Mouse (Mus musculus) midbrain, postnatal 0 days (tissue): ENCODE measurements around the gene Map3k12. TPM values are rescaled to one million over a fixed set of nuclear protein-coding genes. Genes with fewer than 3 reads are reported as not detected.

Experiments
- ATAC-seq: fragments of 200-750 bp; cut with Nextera tagmentation; 2 replicates; pipeline ENCODE4 v1.8.0; 2017; ENCODE audit warnings: moderate number of reproducible peaks, mild to moderate bottlenecking, moderate TSS enrichment, moderate library complexity; ENCODE audit not compliant: low FRiP score
- DNase-seq: peaks from one replicate; pipeline ENCODE4 v3.0.0-alpha.2; 2015; ENCODE audit warnings: low spot score
- H3K27ac ChIP-seq: fragments of 300-500 bp; sonication (generic); 2 replicates; pipeline ENCODE4 v1.5.1; 2014; ENCODE audit warnings: low read depth, mild to moderate bottlenecking, low read length, mixed read lengths
- H3K27me3 ChIP-seq: fragments of 300-500 bp; sonication (generic); 2 replicates; pipeline ENCODE4 v1.6.1; 2014; ENCODE audit warnings: low read length, control low read depth, mixed read lengths; ENCODE audit not compliant: insufficient read depth
- H3K36me3 ChIP-seq: fragments of 300-500 bp; sonication (generic); 2 replicates; pipeline ENCODE4 v1.6.1; 2014; ENCODE audit warnings: low read length, control low read depth, mixed read lengths; ENCODE audit not compliant: insufficient read depth
- H3K4me1 ChIP-seq: fragments of 300-500 bp; sonication (generic); 2 replicates; pipeline ENCODE4 v1.6.1; 2014; ENCODE audit warnings: mild to moderate bottlenecking, control low read depth, antibody characterized with exemption, low read length, mixed read lengths; ENCODE audit not compliant: insufficient read depth
- H3K4me2 ChIP-seq: fragments of 300-500 bp; sonication (generic); 2 replicates; pipeline ENCODE4 v1.6.1; 2014; ENCODE audit warnings: low read depth, mild to moderate bottlenecking, low read length, mixed read lengths; ENCODE audit not compliant: poor library complexity, severe bottlenecking
- H3K4me3 ChIP-seq: fragments of 300-500 bp; sonication (generic); 2 replicates; pipeline ENCODE4 v1.5.1; 2014; ENCODE audit warnings: low read depth, mild to moderate bottlenecking, low read length, moderate library complexity
- H3K9ac ChIP-seq: fragments of 300-500 bp; sonication (generic); replicated peaks from 2 replicates; pipeline ENCODE4 v1.6.1; 2014; ENCODE audit warnings: mild to moderate bottlenecking, low read length, moderate library complexity, mixed read lengths; ENCODE audit not compliant: poor library complexity, severe bottlenecking
- H3K9me3 ChIP-seq: fragments of 300-500 bp; sonication (generic); 2 replicates; pipeline ENCODE4 v1.6.1; 2016; ENCODE audit warnings: low read length, control low read depth
- CTCF ChIP-seq: IDR thresholded peaks from 2 replicates; pipeline ENCODE4 v1.5.1; 2016; ENCODE audit warnings: antibody characterized with exemption, mild to moderate bottlenecking
- WGBS: fragments of 180-500 bp; shearing (Covaris S2); extraction: QIAGEN DNeasy Blood & Tissue Kit; methylation state at CpG from one replicate; pipeline ENCODE4 v1.1.7; 2014; 5-methylcytosine and 5-hydroxymethylcytosine counted together
- polyA plus RNA-seq: library from polyadenylated mRNA; unstranded; fragments of >200 nt; fragmentation: Nextera tagmentation; extraction: Ambion mirVana; gene quantifications from 2 replicates; pipeline ENCODE4 v1.2.1, GENCODE M21; 2015
- total RNA-seq: library from RNA; depleted of rRNA; stranded (reverse); fragments of >200 nt; gene quantifications from 2 replicates; pipeline ENCODE4 v1.2.3, GENCODE M21; 2014

Gene Map3k12
- total and polyA plus RNA-seq, 2 experiments from 2014 or later, result 49.7 to 73.3 TPM

- TF ChIP-seq CTCF, result no peak
- peaks cover 13% of the 10 kb centered on the region for H3K36me3 ChIP-seq
- 98% methylated on average over 5 of the region's 5 CpGs for WGBS
- DNase-seq (no peak), ATAC-seq (no peak)
- no peak overlapping the region for H3K27ac ChIP-seq
- H3K27me3 ChIP-seq, result no peaks in the 10 kb centered on the region
- no peaks in the 10 kb centered on the region for H3K9me3 ChIP-seq
- no peak overlapping the region for H3K4me3 ChIP-seq
- no peaks in the 10 kb centered on the region for H3K4me1 ChIP-seq
- H3K9ac ChIP-seq, result no peak overlapping the region
- H3K4me2 ChIP-seq, result no peak overlapping the region
Observed at GRCm38 (mm10) chr15:102552599-102552998, 35.7 kb upstream of the Map3k12 start.

- WGBS, result 83% methylated on average over 3 of the region's 3 CpGs
- TF ChIP-seq CTCF, result no peak
- no peak overlapping the region; the same call in 1 of the 2 replicates for H3K27ac ChIP-seq
- ATAC-seq (no peak), DNase-seq (peak; percentile 90)
- H3K4me2 ChIP-seq, result no peak overlapping the region
- no peak overlapping the region for H3K9ac ChIP-seq
- peaks cover 24% of the 10 kb centered on the region for H3K36me3 ChIP-seq
- no peaks in the 10 kb centered on the region for H3K27me3 ChIP-seq
- H3K4me3 ChIP-seq, result no peak overlapping the region
- H3K9me3 ChIP-seq, result no peaks in the 10 kb centered on the region
- no peaks in the 10 kb centered on the region for H3K4me1 ChIP-seq
Observed at GRCm38 (mm10) chr15:102547478-102547877, 30.6 kb upstream of the Map3k12 start.

- ATAC-seq, result no peak
- WGBS, result 74% methylated on average over 3 of the region's 3 CpGs
Observed at GRCm38 (mm10) chr15:102546677-102547427, 30.0 kb upstream of the Map3k12 start.

GRCm38 (mm10) chr15:102546246-102546645, 29.4 kb upstream of the Map3k12 start:
- 84% methylated on average over 3 of the region's 3 CpGs for WGBS
- Histone ChIP-seq H3K27me3 (no peaks in the 10 kb centered on the region), H3K9me3 (no peaks in the 10 kb centered on the region), H3K36me3 (peaks cover 21% of the 10 kb centered on the region), H3K9ac (no peak overlapping the region), H3K4me2 (no peak overlapping the region), H3K4me3 (no peak overlapping the region), H3K27ac (no peak overlapping the region), H3K4me1 (no peaks in the 10 kb centered on the region)
- DNase-seq (no peak), ATAC-seq (no peak)
- TF ChIP-seq CTCF, result no peak

More at GRCm38 (mm10) chr15:102546677-102547427, 30.0 kb upstream of the Map3k12 start:
- Histone ChIP-seq H3K9me3 (no peaks in the 10 kb centered on the region), H3K4me1 (no peaks in the 10 kb centered on the region), H3K4me2 (no peak overlapping the region), H3K27me3 (no peaks in the 10 kb centered on the region), H3K36me3 (peaks cover 21% of the 10 kb centered on the region), H3K27ac (peak overlapping the region; percentile 7; the same call in 1 of the 2 replicates), H3K4me3 (no peak overlapping the region), H3K9ac (no peak overlapping the region)
- peak; percentile 91 for DNase-seq
- TF ChIP-seq CTCF, result no peak

GRCm38 (mm10) chr15:102544801-102545200, 27.9 kb upstream of the Map3k12 start:
- H3K4me3 ChIP-seq, result no peak overlapping the region
- H3K4me2 ChIP-seq, result no peak overlapping the region
- 91% methylated on average over 4 of the region's 4 CpGs for WGBS
- no peak overlapping the region for H3K9ac ChIP-seq
- no peak for ATAC-seq
- TF ChIP-seq CTCF, result no peak
- DNase-seq, result peak; percentile 21
- H3K36me3 ChIP-seq, result peaks cover 28% of the 10 kb centered on the region
- no peak overlapping the region for H3K27ac ChIP-seq
- H3K9me3 ChIP-seq, result no peaks in the 10 kb centered on the region
- no peaks in the 10 kb centered on the region for H3K27me3 ChIP-seq
- H3K4me1 ChIP-seq, result no peaks in the 10 kb centered on the region

- H3K36me3 ChIP-seq, result peaks cover 47% of the 10 kb centered on the region
- DNase-seq (no peak), ATAC-seq (no peak)
- H3K27me3 ChIP-seq, result no peaks in the 10 kb centered on the region
- no peak overlapping the region for H3K27ac ChIP-seq
- no peak for TF ChIP-seq CTCF
- H3K9me3 ChIP-seq, result no peaks in the 10 kb centered on the region
- no peak overlapping the region for H3K9ac ChIP-seq
- H3K4me3 ChIP-seq, result no peak overlapping the region
- H3K4me2 ChIP-seq, result no peak overlapping the region
- WGBS, result 93% methylated on average over 7 of the region's 7 CpGs
- H3K4me1 ChIP-seq, result no peaks in the 10 kb centered on the region
Observed at GRCm38 (mm10) chr15:102533926-102534325, 17.1 kb upstream of the Map3k12 start.
